Mouse (Mus musculus): Measurements from ENCODE around the gene Rnf214. TPM values are rescaled to one million over a fixed set of nuclear protein-coding genes. Genes with fewer than 3 reads are reported as not detected.

The Rnf214 gene
- polyA plus RNA-seq, 1 experiment from 2014 or later: 21.5 TPM

DNA sequence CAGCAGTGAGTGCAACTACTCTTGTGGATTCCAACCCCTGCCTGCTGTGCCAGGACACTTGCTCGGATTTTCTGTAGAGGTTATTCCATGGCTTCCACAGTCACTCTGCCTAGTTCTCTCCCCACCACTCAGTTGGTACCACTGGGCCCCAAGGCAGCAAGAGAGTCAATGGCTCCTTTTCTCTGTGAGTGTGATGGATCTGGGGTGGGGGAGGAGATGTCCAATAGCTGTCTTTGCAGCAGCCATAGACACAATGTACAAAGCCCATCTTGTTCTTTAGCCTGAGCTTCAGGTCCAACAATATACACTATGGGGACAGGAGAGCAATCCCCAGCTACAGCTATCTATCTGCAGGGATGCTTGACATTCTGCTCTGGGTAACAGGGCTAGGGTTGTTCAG is 52.6 kb downstream of the Rnf214 start:
- H3K27me3 ChIP-seq (replicated peaks; ENCODE audit: control insufficient read depth, insufficient read depth, low read length): no peaks in the 10 kb centered on the region
- H3K27ac ChIP-seq (ENCODE audit: low read depth, low read length): no peak overlapping the region
- H3K4me2 ChIP-seq (replicated peaks; ENCODE audit: low read depth): no peak overlapping the region
- peaks cover 15% of the 10 kb centered on the region; the same call in 1 of the 2 replicates for H3K4me1 ChIP-seq (replicated peaks; ENCODE audit: control insufficient read depth, insufficient read depth, low read length)
- peaks cover 38% of the 10 kb centered on the region for H3K36me3 ChIP-seq (ENCODE audit: control insufficient read depth, insufficient read depth)
- no peak for ATAC-seq
- 83% methylated on average over 1 of the region's 1 CpGs for WGBS
- no peaks in the 10 kb centered on the region for H3K9me3 ChIP-seq (ENCODE audit: control insufficient read depth)
- TF ChIP-seq CTCF (IDR thresholded peaks at IDR 0.05; ENCODE audit: low read depth): no peak
- no peak overlapping the region for H3K4me3 ChIP-seq (ENCODE audit: low read depth, low read length)
- H3K9ac ChIP-seq (ENCODE audit: low read depth, low read length): no peak overlapping the region

DNA sequence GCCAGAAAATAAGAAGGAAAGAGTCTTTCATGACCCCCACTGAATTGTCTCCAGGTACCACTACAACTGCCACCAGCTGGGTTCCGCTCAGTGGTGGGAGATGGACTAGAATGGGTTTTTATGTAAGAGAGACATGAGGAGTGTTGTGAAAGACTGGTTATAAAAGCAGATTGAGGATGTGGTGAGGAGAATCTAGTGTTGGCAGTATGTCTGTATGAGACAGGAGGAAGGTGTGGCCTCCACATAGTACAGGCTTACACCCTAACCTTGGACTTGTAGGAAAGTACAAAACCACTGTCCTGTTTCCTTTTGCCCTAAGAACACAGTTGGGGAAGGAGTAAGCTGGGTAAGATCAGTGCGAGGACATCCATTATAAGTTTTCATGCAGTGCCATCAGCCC is 53.0 kb downstream of the Rnf214 start:
- 0 out of 2 replicates have a peak, but pooled peaks have one; percentile 18 for ATAC-seq
- Histone ChIP-seq H3K9ac (ENCODE audit: low read depth, low read length) (no peak overlapping the region), H3K4me3 (ENCODE audit: low read depth, low read length) (no peak overlapping the region), H3K27ac (ENCODE audit: low read depth, low read length) (no peak overlapping the region), H3K36me3 (ENCODE audit: control insufficient read depth, insufficient read depth) (peaks cover 34% of the 10 kb centered on the region), H3K4me1 (replicated peaks; ENCODE audit: control insufficient read depth, insufficient read depth, low read length) (peaks cover 15% of the 10 kb centered on the region; the same call in 1 of the 2 replicates), H3K9me3 (ENCODE audit: control insufficient read depth) (no peaks in the 10 kb centered on the region), H3K4me2 (replicated peaks; ENCODE audit: low read depth) (no peak overlapping the region), H3K27me3 (replicated peaks; ENCODE audit: control insufficient read depth, insufficient read depth, low read length) (no peaks in the 10 kb centered on the region)
- no peak for TF ChIP-seq CTCF (IDR thresholded peaks at IDR 0.05; ENCODE audit: low read depth)
- 79% methylated on average over 2 of the region's 2 CpGs for WGBS

DNA sequence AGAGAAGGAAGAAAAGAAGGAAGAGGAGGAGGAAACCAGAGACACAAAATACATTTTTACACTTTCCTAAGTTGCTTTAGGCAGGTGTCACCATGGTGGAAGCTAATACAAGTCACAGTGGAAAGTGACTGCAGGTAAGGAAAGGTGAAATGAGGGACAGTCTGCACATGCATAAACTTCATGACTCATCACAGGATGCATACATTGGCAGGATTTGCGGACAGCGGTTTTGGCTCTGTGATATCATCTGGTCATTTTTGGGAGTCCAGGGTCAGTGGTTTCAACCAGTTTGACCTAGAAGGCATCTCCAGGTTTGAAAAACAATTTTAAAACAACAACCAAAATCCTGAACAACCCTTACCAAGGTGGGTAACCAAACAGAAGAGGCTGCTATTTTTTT is 54.9 kb downstream of the Rnf214 start:
- ATAC-seq: no peak
- peaks cover 12% of the 10 kb centered on the region; the same call in 1 of the 2 replicates for H3K4me1 ChIP-seq (replicated peaks; ENCODE audit: control insufficient read depth, insufficient read depth, low read length)
- WGBS: 83% methylated on average over 2 of the region's 2 CpGs
- no peaks in the 10 kb centered on the region for H3K27me3 ChIP-seq (replicated peaks; ENCODE audit: control insufficient read depth, insufficient read depth, low read length)
- no peak for TF ChIP-seq CTCF (IDR thresholded peaks at IDR 0.05; ENCODE audit: low read depth)
- no peak overlapping the region for H3K4me2 ChIP-seq (replicated peaks; ENCODE audit: low read depth)
- H3K4me3 ChIP-seq (ENCODE audit: low read depth, low read length): no peak overlapping the region
- H3K36me3 ChIP-seq (ENCODE audit: control insufficient read depth, insufficient read depth): peaks cover 14% of the 10 kb centered on the region; the same call in 1 of the 2 replicates
- no peak overlapping the region for H3K9ac ChIP-seq (ENCODE audit: low read depth, low read length)
- no peaks in the 10 kb centered on the region for H3K9me3 ChIP-seq (ENCODE audit: control insufficient read depth)
- no peak overlapping the region for H3K27ac ChIP-seq (ENCODE audit: low read depth, low read length)

DNA sequence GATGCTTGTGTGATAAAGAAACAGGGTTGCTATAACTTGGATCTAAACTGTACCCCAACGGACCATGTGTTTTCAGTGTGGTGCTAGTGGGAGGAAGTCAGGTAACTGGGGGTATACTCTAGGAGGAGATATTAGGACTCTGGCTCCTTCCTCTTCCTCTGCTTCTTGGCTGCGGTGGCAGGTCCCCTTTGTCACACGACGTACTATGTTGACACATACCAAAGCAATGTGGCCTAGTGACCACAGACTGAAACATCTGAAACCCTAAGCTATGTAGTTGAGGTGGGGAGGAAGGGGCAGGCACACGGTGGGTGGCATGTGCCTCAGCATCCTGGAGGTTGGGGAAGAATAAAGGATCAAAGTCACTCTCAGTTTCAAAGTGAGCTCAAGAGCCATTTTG is 55.4 kb downstream of the Rnf214 start:
- Histone ChIP-seq H3K27me3 (replicated peaks; ENCODE audit: control insufficient read depth, insufficient read depth, low read length) (no peaks in the 10 kb centered on the region), H3K36me3 (ENCODE audit: control insufficient read depth, insufficient read depth) (peaks cover 14% of the 10 kb centered on the region; the same call in 1 of the 2 replicates), H3K4me2 (replicated peaks; ENCODE audit: low read depth) (no peak overlapping the region), H3K9me3 (ENCODE audit: control insufficient read depth) (no peaks in the 10 kb centered on the region), H3K27ac (ENCODE audit: low read depth, low read length) (no peak overlapping the region), H3K9ac (ENCODE audit: low read depth, low read length) (no peak overlapping the region), H3K4me1 (replicated peaks; ENCODE audit: control insufficient read depth, insufficient read depth, low read length) (peaks cover 12% of the 10 kb centered on the region; the same call in 1 of the 2 replicates), H3K4me3 (ENCODE audit: low read depth, low read length) (no peak overlapping the region)
- 53% methylated on average over 5 of the region's 5 CpGs for WGBS
- TF ChIP-seq CTCF (IDR thresholded peaks at IDR 0.05; ENCODE audit: low read depth): no peak
- no peak for ATAC-seq

DNA sequence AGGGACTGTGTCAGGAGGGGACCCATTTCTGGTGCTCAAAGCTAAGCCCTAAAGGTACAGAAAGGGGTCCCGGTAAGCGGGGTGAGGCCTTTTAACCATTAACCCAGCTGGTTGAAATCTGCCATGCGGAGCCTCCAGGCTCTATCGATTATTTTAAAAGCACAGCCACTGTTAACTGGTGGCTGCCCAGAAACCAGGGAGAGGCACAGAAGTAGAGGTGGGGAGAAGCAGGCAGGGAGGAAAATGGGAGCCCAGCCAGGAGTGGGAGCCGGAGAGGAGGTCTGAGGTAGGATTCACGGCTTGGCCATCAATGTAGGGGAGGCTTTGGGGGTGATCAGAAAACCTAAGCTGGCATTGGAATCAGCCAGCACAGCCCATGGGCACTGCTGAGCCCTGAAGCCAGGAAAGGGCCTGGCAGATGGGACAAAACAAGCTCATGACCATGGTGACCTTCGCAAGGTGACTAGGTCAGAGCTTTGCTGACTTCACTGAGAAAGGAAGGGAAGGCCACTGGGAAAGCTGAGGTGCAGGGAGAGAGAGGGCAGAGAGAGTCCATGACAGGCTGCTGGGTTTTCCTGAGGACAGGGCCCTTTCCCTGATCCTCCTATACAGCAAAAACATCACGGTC is 56.1 kb downstream of the Rnf214 start:
- Histone ChIP-seq H3K27me3 (replicated peaks; ENCODE audit: control insufficient read depth, insufficient read depth, low read length) (no peaks in the 10 kb centered on the region), H3K9me3 (ENCODE audit: control insufficient read depth) (no peaks in the 10 kb centered on the region), H3K4me3 (ENCODE audit: low read depth, low read length) (no peak overlapping the region), H3K4me1 (replicated peaks; ENCODE audit: control insufficient read depth, insufficient read depth, low read length) (peaks cover 12% of the 10 kb centered on the region; the same call in 1 of the 2 replicates), H3K27ac (ENCODE audit: low read depth, low read length) (peak overlapping the region; percentile 74), H3K36me3 (ENCODE audit: control insufficient read depth, insufficient read depth) (peaks cover 11% of the 10 kb centered on the region; the same call in 1 of the 2 replicates), H3K9ac (ENCODE audit: low read depth, low read length) (no peak overlapping the region), H3K4me2 (replicated peaks; ENCODE audit: low read depth) (peak overlapping the region; percentile 9; the same call in 1 of the 2 replicates)
- 35% methylated on average over 8 of the region's 8 CpGs for WGBS
- TF ChIP-seq CTCF (IDR thresholded peaks at IDR 0.05; ENCODE audit: low read depth): no peak
- ATAC-seq: no peak

DNA sequence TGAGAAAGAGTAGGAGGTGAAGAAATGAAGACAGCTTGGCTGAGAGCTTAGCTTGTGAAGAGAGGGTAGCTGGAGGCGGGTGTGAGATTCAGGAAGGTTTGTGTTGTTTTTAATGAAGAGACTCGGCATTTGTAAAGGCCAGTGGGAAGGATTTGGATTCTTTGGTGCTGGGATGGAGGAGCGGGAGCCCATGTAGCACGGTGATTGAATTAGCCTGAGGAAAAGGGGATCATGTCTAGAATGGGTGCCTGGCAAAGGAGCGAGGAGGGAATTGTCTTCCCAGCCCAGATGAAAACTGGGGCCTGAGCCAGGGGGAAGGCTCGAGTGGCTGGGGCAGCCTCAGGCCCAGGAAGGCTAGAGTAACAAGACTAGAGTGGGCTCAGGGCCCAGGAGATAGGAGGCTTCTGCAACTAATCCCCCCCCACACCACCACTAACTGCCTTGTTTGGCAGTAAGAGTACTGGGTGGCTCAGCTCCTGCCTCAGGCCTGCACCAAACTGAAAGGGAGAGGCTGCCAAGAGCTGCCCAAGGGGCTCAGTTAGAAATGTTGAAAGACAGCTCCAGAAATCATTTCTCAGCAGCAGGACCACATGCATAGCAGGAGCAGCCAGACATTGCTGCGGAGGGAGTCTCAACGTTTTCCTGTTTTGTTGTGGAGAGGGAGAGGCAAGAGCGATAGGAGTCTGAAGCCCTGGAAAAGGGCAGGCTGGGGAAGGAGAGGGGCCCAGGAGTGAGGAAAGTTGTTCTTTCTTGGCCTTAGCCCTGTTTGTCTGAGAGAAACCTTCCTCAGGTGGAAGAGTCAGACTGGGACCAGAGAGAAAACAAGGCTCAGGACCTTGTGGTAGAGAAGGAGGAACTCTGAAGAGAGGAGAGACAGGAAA is 56.9 kb downstream of the Rnf214 start:
- Histone ChIP-seq H3K36me3 (ENCODE audit: control insufficient read depth, insufficient read depth) (peaks cover 8% of the 10 kb centered on the region; the same call in 1 of the 2 replicates), H3K9ac (ENCODE audit: low read depth, low read length) (no peak overlapping the region), H3K9me3 (ENCODE audit: control insufficient read depth) (no peaks in the 10 kb centered on the region), H3K4me2 (replicated peaks; ENCODE audit: low read depth) (peak overlapping the region; percentile 9; the same call in 1 of the 2 replicates), H3K4me3 (ENCODE audit: low read depth, low read length) (no peak overlapping the region), H3K27me3 (replicated peaks; ENCODE audit: control insufficient read depth, insufficient read depth, low read length) (no peaks in the 10 kb centered on the region), H3K27ac (ENCODE audit: low read depth, low read length) (peak overlapping the region; percentile 74), H3K4me1 (replicated peaks; ENCODE audit: control insufficient read depth, insufficient read depth, low read length) (peaks cover 12% of the 10 kb centered on the region; the same call in 1 of the 2 replicates)
- no peak for TF ChIP-seq CTCF (IDR thresholded peaks at IDR 0.05; ENCODE audit: low read depth)
- WGBS: 56% methylated on average over 9 of the region's 9 CpGs
- ATAC-seq: no peak

Measured in intestine, postnatal 0 days (tissue).